Mouse (Mus musculus): Measurements from ENCODE around the gene Cobll1.

Gene Cobll1

GRCm38 (mm10) chr2:65238964-65239570, at the start of gene Cobll1:
TSS of gene Cobll1 (minus strand) at chr2:65239403.
- WGBS = 4% methylated on average over 37 of the region's 37 CpGs

- WGBS = 66% methylated on average over 1 of the region's 1 CpGs
Observed at GRCm38 (mm10) chr2:65288696-65289095, 49.5 kb upstream of the Cobll1 start.

- WGBS = 52% methylated on average over 3 of the region's 3 CpGs
Observed at GRCm38 (mm10) chr2:65285380-65285779, 46.2 kb upstream of the Cobll1 start.

GRCm38 (mm10) chr2:65282979-65283378, 43.8 kb upstream of the Cobll1 start:
- 92% methylated on average over 6 of the region's 6 CpGs for WGBS

- 45% methylated on average over 4 of the region's 4 CpGs for WGBS
Observed at GRCm38 (mm10) chr2:65279029-65279690, 40.0 kb upstream of the Cobll1 start.

GRCm38 (mm10) chr2:65275443-65276061, 36.3 kb upstream of the Cobll1 start:
- WGBS = 64% methylated on average over 6 of the region's 6 CpGs

GRCm38 (mm10) chr2:65273910-65274309, 34.7 kb upstream of the Cobll1 start:
- 75% methylated on average over 2 of the region's 2 CpGs for WGBS

- WGBS = 91% methylated on average over 6 of the region's 6 CpGs
Observed at GRCm38 (mm10) chr2:65268731-65269130, 29.5 kb upstream of the Cobll1 start.

GRCm38 (mm10) chr2:65267834-65268233, 28.6 kb upstream of the Cobll1 start:
- WGBS = 58% methylated on average over 4 of the region's 4 CpGs

- WGBS = 89% methylated on average over 5 of the region's 5 CpGs
Observed at GRCm38 (mm10) chr2:65266576-65267299, 27.5 kb upstream of the Cobll1 start.

GRCm38 (mm10) chr2:65262251-65262650, 23.0 kb upstream of the Cobll1 start:
- 77% methylated on average over 4 of the region's 4 CpGs for WGBS

GRCm38 (mm10) chr2:65260828-65261227, 21.6 kb upstream of the Cobll1 start:
- WGBS = 67% methylated on average over 6 of the region's 6 CpGs

- WGBS = 91% methylated on average over 4 of the region's 4 CpGs
Observed at GRCm38 (mm10) chr2:65260400-65260799, 21.2 kb upstream of the Cobll1 start.

GRCm38 (mm10) chr2:65257446-65257845, 18.2 kb upstream of the Cobll1 start:
- WGBS = 64% methylated on average over 2 of the region's 2 CpGs

- 83% methylated on average over 6 of the region's 6 CpGs for WGBS
Observed at GRCm38 (mm10) chr2:65256494-65257254, 17.5 kb upstream of the Cobll1 start.

GRCm38 (mm10) chr2:65250589-65251104, 11.4 kb upstream of the Cobll1 start:
- WGBS = 74% methylated on average over 5 of the region's 5 CpGs

- 72% methylated on average over 2 of the region's 2 CpGs for WGBS
Observed at GRCm38 (mm10) chr2:65249575-65249974, 10.4 kb upstream of the Cobll1 start.

GRCm38 (mm10) chr2:65240173-65240745, 1.1 kb upstream of the Cobll1 start:
- WGBS = 95% methylated on average over 5 of the region's 5 CpGs

GRCm38 (mm10) chr2:65238171-65238963, 836 bp downstream of the Cobll1 start:
- WGBS = under 1% methylated on average over 113 of the region's 114 CpGs

GRCm38 (mm10) chr2:65237610-65238170, 1.5 kb downstream of the Cobll1 start:
- 4% methylated on average over 22 of the region's 22 CpGs for WGBS

Data from cerebral cortex, adult 2 months (tissue).